Mouse (Mus musculus): ENCODE data around the gene Iqschfp.

DNA sequence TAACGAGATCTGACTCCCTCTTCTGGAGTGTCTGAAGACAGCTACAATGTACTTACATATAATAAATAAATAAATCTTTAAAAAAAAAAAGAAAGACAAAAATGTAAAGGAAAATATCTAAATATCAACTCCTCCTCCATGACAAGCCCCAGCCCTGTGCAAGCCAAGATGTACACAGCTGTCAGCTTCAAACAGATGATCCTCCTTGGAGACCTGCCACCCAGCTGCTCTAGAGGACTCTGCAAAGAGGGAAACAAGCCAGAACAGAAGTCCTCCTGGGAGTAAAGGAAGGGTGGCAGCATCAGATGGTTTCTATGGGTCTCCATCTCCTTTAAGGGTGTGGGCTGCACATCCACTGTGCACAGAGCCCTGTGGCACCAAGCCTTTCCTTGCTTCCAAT, 480.9 kb downstream of the Iqschfp start:
- TF ChIP-seq CTCF (IDR thresholded peaks at IDR 0.05; ENCODE audit: control insufficient read depth, insufficient read depth, insufficient read length): no peak
- no peak for TF ChIP-seq MYOG (IDR thresholded peaks at IDR 0.05; ENCODE audit: control insufficient read depth, extremely low read depth, insufficient read length)
- TF ChIP-seq MAX (IDR thresholded peaks at IDR 0.05): no peak
- no peak for TF ChIP-seq CEBPB (IDR thresholded peaks at IDR 0.05; ENCODE audit: low read depth)

All from C2C12 (cell line).